Mouse (Mus musculus): Measurements from ENCODE around the gene Hs1bp3.

DNA sequence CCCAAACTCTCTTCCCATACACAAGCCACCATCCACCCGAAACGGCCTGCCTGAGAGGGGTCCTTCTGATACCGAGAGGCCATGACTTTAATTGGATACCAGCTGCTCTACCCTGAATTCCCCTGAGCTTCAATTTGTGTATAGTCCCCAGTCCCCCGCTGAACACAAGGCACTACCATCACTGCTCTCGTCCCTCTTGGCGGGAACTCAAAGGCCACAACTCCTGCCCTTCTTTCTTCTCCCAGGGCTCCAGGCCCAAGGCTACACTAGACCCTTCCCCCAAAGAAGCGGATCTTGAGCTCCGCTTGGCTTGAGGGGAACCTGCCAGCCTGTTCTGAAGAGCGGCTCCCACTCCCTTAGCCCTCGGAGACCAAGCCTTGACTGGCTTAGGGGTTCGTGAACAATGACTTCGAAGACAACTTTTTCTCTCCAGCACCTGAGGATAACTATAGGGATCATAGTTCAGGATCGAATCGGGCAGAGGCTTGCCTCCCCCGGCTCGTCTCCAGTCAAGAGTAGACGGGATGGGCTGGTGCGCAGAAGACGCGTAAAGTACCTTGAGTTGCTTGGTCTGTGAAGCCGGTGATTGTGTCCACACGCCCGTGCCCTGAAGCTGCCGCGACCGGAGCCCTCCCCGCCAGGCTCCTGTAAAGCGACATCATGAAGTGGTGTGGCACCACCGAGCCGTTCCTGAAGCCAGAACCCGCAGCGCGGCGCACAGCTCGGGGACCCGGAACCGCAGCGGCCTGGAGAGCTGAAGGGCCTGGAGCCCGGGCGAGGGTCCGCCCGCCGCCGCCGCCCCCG, 12.0 kb upstream of the Hs1bp3 start:
- TF ChIP-seq CTCF (IDR thresholded peaks at IDR 0.05; ENCODE audit: low read depth) (no peak), EP300 (IDR thresholded peaks at IDR 0.05; ENCODE audit: low read depth) (no peak)

Data from liver, embryonic 14.5 days (tissue).